Mouse (Mus musculus): ENCODE data around the gene Engase.

GRCm38 (mm10) chr11:118428460-118428868 is 48.2 kb upstream of the Engase start:
- TF ChIP-seq CTCF (IDR thresholded peaks at IDR 0.05; ENCODE audit: low read depth) = no peak
- no peak for TF ChIP-seq EP300 (optimal IDR thresholded peaks at IDR 0.05)
